Mouse (Mus musculus) liver, postnatal 0 days (tissue): ENCODE measurements around the gene 2610002M06Rik.

Experiments
- CTCF ChIP-seq: sonication (generic); IDR thresholded peaks from 2 replicates; pipeline ENCODE4 v1.5.1; 2016; ENCODE audit warnings: antibody characterized with exemption, low read depth
- EP300 ChIP-seq: IDR thresholded peaks from 2 replicates; pipeline ENCODE4 v1.6.1; 2016; ENCODE audit warnings: antibody characterized with exemption, low read depth, mild to moderate bottlenecking

DNA sequence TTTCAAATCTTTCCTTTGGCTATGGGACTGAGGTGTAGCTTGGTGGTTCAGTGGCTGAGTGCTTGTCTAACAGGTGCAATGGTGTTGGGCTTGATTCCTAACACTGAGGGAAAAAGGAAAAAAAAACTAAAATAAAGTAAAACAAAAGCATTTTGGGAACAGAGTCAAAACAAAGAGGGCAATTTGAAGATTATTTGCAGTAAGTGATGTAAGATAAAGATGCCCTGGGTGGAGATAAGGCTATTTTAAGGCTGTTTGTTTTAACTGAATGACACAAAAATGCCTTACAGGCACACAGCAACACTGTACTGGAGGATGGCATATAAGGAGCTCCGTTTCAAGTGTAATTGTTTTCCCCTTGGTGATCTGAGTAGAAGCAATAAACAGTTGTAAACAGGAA is 20.3 kb downstream of the 2610002M06Rik start:
- TF ChIP-seq CTCF (no peak), EP300 (no peak)
